Mouse (Mus musculus): ENCODE data around the gene Pik3r4.
"Not testable (repeated sequence)": the region's sequence is repeated elsewhere in the genome, so short reads cannot be mapped to it uniquely, and the experiment has no call there.

The Pik3r4 gene

GRCm38 (mm10) chr9:105642460-105643371 is at the start of gene Pik3r4:
Gene Pik3r4, plus strand, starts transcription at chr9:105642978.
- peak; percentile 80 to 82 for DNase-seq

GRCm38 (mm10) chr9:105598906-105599305 is 43.9 kb upstream of the Pik3r4 start:
- no peak for DNase-seq

GRCm38 (mm10) chr9:105611980-105612771 is 30.6 kb upstream of the Pik3r4 start:
- DNase-seq, result no peak

- DNase-seq, result no peak
Measured at GRCm38 (mm10) chr9:105612919-105613318, 29.9 kb upstream of the Pik3r4 start.

GRCm38 (mm10) chr9:105615952-105616351 is 26.8 kb upstream of the Pik3r4 start:
- DNase-seq, result no peak

- peak in 1 of 2 experiments; percentile 12 for DNase-seq
Measured at GRCm38 (mm10) chr9:105617274-105617673, 25.5 kb upstream of the Pik3r4 start.

GRCm38 (mm10) chr9:105633961-105634360 is 8.8 kb upstream of the Pik3r4 start:
- no peak for DNase-seq

- not testable (repeated sequence) for DNase-seq
Measured at GRCm38 (mm10) chr9:105641377-105641776, 1.4 kb upstream of the Pik3r4 start.

- DNase-seq, result peak; percentile 46
Measured at GRCm38 (mm10) chr9:105656189-105656588, 13.4 kb downstream of the Pik3r4 start.

- peak; percentile 57 to 63 for DNase-seq
Measured at GRCm38 (mm10) chr9:105658216-105658615, 15.4 kb downstream of the Pik3r4 start.

GRCm38 (mm10) chr9:105659877-105660276 is 17.1 kb downstream of the Pik3r4 start:
- DNase-seq, result peak; percentile 51 to 59

- no peak for DNase-seq
Measured at GRCm38 (mm10) chr9:105665269-105665668, 22.5 kb downstream of the Pik3r4 start.

- no peak for DNase-seq
Measured at GRCm38 (mm10) chr9:105670916-105671315, 28.1 kb downstream of the Pik3r4 start.

GRCm38 (mm10) chr9:105672032-105672431 is 29.3 kb downstream of the Pik3r4 start:
- DNase-seq, result no peak

- no peak for DNase-seq
Measured at GRCm38 (mm10) chr9:105675941-105676340, 33.2 kb downstream of the Pik3r4 start.

- DNase-seq, result no peak
Measured at GRCm38 (mm10) chr9:105681386-105681785, 38.6 kb downstream of the Pik3r4 start.

GRCm38 (mm10) chr9:105684549-105685165 is 41.9 kb downstream of the Pik3r4 start:
- no peak for DNase-seq

GRCm38 (mm10) chr9:105689485-105689884 is 46.7 kb downstream of the Pik3r4 start:
- DNase-seq, result no peak

GRCm38 (mm10) chr9:105692472-105692871 is 49.7 kb downstream of the Pik3r4 start:
- DNase-seq, result no peak

- DNase-seq, result no peak
Measured at GRCm38 (mm10) chr9:105693056-105693455, 50.3 kb downstream of the Pik3r4 start.

- DNase-seq, result peak; percentile 65 to 73
Measured at GRCm38 (mm10) chr9:105693854-105694253, 51.1 kb downstream of the Pik3r4 start.

GRCm38 (mm10) chr9:105696818-105697564 is 54.2 kb downstream of the Pik3r4 start:
- no peak for DNase-seq
